Mouse (Mus musculus): ENCODE results near the gene Chd5.

The Chd5 gene

GRCm38 (mm10) chr4:152406531-152406930, 68.1 kb downstream of the Chd5 start:
- in situ Hi-C loops (cut with MboI; ENCODE audit: low pct_unique_long_range_greater_than_20kb in 1 of 2, low sequenced_read_pairs in 2 of 2, unreplicated experiment in 1 of 2): no loop called here

GRCm38 (mm10) chr4:152410961-152411360, 72.5 kb downstream of the Chd5 start:
- in situ Hi-C loops (cut with MboI; ENCODE audit: low pct_unique_long_range_greater_than_20kb in 1 of 2, low sequenced_read_pairs in 2 of 2, unreplicated experiment in 1 of 2): no loop called here

DNA sequence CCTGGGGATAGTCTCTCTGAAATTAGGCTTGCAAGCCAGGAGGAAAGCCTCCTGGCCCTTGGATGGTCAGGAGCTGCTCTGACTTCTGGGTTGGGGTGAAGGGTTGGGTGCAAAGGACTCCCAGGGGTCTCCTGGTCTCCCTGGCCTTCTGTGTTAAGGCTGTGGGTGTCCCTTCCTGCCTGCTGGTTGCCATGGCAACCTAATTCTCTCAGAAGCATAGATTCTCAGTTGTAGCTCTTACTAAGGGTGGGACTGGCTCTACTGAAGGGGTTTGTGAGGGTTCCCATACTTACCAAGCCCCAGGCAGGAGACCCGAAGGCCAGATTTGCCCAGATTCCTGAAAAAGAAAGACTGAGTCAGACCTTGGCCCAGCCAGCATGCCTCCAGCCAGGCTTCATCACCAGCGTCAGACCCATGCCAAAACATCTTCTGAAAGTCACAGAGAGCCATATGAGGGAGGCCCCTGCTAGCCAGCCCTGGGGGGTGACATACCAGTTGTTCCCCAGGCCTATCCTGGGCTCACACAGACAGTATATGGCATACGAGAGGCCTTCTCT, 74.2 kb downstream of the Chd5 start:
- in situ Hi-C loops (cut with MboI; ENCODE audit: low pct_unique_long_range_greater_than_20kb in 1 of 2, low sequenced_read_pairs in 2 of 2, unreplicated experiment in 1 of 2): no loop called here

DNA sequence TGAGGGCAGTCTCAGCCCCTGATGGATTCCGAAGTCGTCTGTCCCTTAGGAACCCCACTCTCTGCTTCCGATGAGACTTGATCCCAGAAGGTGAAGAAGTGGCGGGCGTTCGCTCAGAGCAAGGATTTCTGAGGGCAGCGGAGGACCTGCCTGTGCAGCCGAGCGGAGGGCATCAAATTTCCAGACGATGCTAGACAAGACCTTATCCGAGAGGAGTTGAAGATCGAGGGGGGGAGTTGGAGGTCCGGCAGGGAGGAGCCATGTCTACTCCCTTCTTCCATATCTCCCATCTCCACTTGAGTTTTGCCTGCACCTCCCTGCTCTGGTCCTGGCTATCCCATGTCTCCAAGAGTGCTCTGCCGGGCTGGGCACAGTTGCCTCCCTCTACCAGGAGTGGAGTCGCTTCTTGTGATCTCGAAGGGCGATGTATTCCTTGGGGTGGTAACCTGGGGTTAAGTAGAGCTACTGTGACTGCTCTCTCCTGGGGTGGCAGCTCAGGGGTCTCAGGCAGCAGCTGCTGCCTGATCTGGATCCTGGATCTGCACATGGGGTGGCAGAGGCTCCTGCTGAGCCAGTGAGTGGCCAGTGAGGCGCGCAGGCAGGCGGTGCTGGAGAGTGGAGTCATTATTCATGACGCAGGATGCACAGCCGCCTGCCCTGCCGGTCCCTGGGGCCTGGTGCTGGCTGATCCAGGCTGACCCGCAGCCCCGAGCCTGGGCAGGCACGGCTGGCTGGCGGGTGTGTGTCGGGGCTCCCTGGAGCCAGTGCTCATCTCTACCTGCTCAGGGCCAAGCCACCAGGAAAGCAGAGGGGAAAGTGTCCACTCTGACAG, 80.0 kb downstream of the Chd5 start:
- in situ Hi-C loops (cut with MboI; ENCODE audit: low pct_unique_long_range_greater_than_20kb in 1 of 2, low sequenced_read_pairs in 2 of 2, unreplicated experiment in 1 of 2): no loop called here

- in situ Hi-C loops (cut with MboI; ENCODE audit: low pct_unique_long_range_greater_than_20kb in 1 of 2, low sequenced_read_pairs in 2 of 2, unreplicated experiment in 1 of 2): no loop called here
These were observed 85.1 kb downstream of the Chd5 start for GRCm38 (mm10) chr4:152423576-152423975.

GRCm38 (mm10) chr4:152424341-152424740, 85.9 kb downstream of the Chd5 start:
- in situ Hi-C loops (cut with MboI; ENCODE audit: low pct_unique_long_range_greater_than_20kb in 1 of 2, low sequenced_read_pairs in 2 of 2, unreplicated experiment in 1 of 2): no loop called here

DNA sequence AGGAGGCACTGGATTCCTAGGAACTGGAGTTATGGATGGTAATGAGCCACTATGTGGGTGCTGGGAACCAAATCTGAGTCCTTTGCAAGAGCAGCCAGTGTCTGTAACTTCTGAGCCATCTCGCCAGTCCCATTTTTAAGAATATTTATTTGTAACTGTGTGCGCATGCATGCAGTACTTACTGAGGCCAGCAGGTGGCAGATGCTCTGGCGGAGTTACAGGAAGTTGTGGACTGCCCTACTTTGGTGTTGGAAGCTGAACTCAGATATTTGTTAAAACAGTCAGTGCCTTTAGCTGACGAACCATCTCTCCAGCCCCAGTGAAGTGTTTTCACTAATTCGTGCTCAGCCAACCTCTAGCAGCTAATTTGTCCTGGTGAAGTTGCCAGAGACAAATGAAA, 86.5 kb downstream of the Chd5 start:
- in situ Hi-C loops (cut with MboI; ENCODE audit: low pct_unique_long_range_greater_than_20kb in 1 of 2, low sequenced_read_pairs in 2 of 2, unreplicated experiment in 1 of 2): no loop called here

GRCm38 (mm10) chr4:152428259-152428658, 89.8 kb downstream of the Chd5 start:
- in situ Hi-C loops (cut with MboI; ENCODE audit: low pct_unique_long_range_greater_than_20kb in 1 of 2, low sequenced_read_pairs in 2 of 2, unreplicated experiment in 1 of 2): no loop called here

DNA sequence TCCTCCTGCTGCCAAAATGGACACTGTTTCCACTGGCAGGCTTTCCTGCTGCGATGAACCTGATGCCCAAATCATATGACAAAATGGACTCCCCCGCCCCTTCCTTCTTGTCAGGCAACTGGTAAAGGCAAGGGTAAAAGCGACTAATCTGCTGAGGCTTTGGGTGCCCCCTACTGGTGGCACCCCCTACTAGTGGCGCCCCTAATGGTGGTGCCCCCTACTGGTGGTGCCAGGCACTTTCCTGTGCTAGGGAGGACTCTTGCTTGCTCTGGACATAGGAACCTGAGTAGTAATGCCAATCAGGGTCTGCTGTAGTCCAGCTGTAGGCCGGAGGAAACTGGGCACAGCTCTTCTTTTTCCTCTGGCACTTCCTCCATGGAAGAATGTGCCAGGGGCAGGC, 93.9 kb downstream of the Chd5 start:
- in situ Hi-C loops (cut with MboI; ENCODE audit: low pct_unique_long_range_greater_than_20kb in 1 of 2, low sequenced_read_pairs in 2 of 2, unreplicated experiment in 1 of 2): loop anchor here (10.0 kb wide), 3 partner anchors 88 to 258 kb away; partner anchors contain the start of gene Acot7 (in 1 of the 2)

- in situ Hi-C loops (cut with MboI; ENCODE audit: low pct_unique_long_range_greater_than_20kb in 1 of 2, low sequenced_read_pairs in 2 of 2, unreplicated experiment in 1 of 2): loop anchor here (5.0 to 10.0 kb wide), 5 partner anchors 90 to 263 kb away; partner anchors contain the start of gene Acot7 (in 1 of the 2)
These were observed 96.4 kb downstream of the Chd5 start for GRCm38 (mm10) chr4:152434836-152435235.

- in situ Hi-C loops (cut with MboI; ENCODE audit: low pct_unique_long_range_greater_than_20kb in 1 of 2, low sequenced_read_pairs in 2 of 2, unreplicated experiment in 1 of 2): loop anchor here (5.0 to 10.0 kb wide), 5 partner anchors 90 to 263 kb away; partner anchors contain the start of gene Acot7 (in 1 of the 2)
These were observed 96.8 kb downstream of the Chd5 start for GRCm38 (mm10) chr4:152435255-152435654.

Measured in mouse embryonic stem cell (cell line).